Mouse (Mus musculus): ENCODE measurements around the gene Olfr944. TPM values are rescaled to one million over a fixed set of nuclear protein-coding genes. Genes with fewer than 3 reads are reported as not detected.

Gene Olfr944
- not detected in 2 replicates for total RNA-seq (2012; rRNA removed)
- total RNA-seq (2014; rRNA removed) = not detected in 2 replicates
- polyA plus RNA-seq (2012; ENCODE audit: insufficient read length, low read depth) = not detected in 2 replicates

- Histone ChIP-seq H3K27ac (ENCODE audit: insufficient read depth, low read depth) (no peak within 1 kb of the TSS), H3K9me3 (replicated peaks; ENCODE audit: low read length) (no peaks in the 10 kb centered on the region), H3K4me1 (ENCODE audit: control insufficient read depth in 1 of 2, insufficient read depth in 2 of 2) (no peaks in the 10 kb centered on the region), H3K79me2 (replicated peaks; ENCODE audit: control insufficient read depth, extremely low read depth, insufficient read depth, poor library complexity, severe bottlenecking) (no peaks in the 10 kb centered on the region), H3K9ac (ENCODE audit: insufficient read depth, low read depth) (no peak within 1 kb of the TSS), H3K4me3 (replicated peaks in 1 of 3; ENCODE audit: low read depth in 2 of 3, low read length in 2 of 3, poor library complexity in 1 of 3) (no peak within 1 kb of the TSS), H3K27me3 (replicated peaks) (no peaks in the 10 kb centered on the region), H3K4me2 (ENCODE audit: insufficient read depth, low read depth, poor library complexity, severe bottlenecking) (no peak within 1 kb of the TSS), H3K36me3 (replicated peaks in 1 of 2; ENCODE audit: control insufficient read depth in 1 of 2, insufficient read depth in 1 of 2, low read length in 1 of 2) (no peaks in the 10 kb centered on the region)
- TF ChIP-seq KAT2A (IDR thresholded peaks at IDR 0.05; ENCODE audit: insufficient replicate concordance, low read length) (no peak), MAX (IDR thresholded peaks at IDR 0.05; ENCODE audit: low read length) (no peak)
- dilution Hi-C loops (cut with MboI; ENCODE audit: extremely low pct_ligation_motif_present, extremely low pct_unique_long_range_greater_than_20kb, low sequenced_read_pairs) = no loop called here
- no peak for DNase-seq (ENCODE audit: extremely low read depth)
- in situ Hi-C loops (cut with MboI; ENCODE audit: low pct_ligation_motif_present, low pct_unique_long_range_greater_than_20kb, low sequenced_read_pairs) = no loop called here
Measured at GRCm38 (mm10) chr9:39201620-39202019, at the start of gene Olfr944. Gene Olfr944, plus strand, starts transcription at chr9:39201920.

- Histone ChIP-seq H3K36me3 (replicated peaks in 1 of 2; ENCODE audit: control insufficient read depth in 1 of 2, insufficient read depth in 1 of 2, low read length in 1 of 2) (no peaks in the 10 kb centered on the region), H3K4me1 (ENCODE audit: control insufficient read depth in 1 of 2, insufficient read depth in 2 of 2) (no peaks in the 10 kb centered on the region), H3K79me2 (replicated peaks; ENCODE audit: control insufficient read depth, extremely low read depth, insufficient read depth, poor library complexity, severe bottlenecking) (no peaks in the 10 kb centered on the region), H3K4me2 (ENCODE audit: insufficient read depth, low read depth, poor library complexity, severe bottlenecking) (no peak overlapping the region), H3K9ac (ENCODE audit: insufficient read depth, low read depth) (no peak overlapping the region), H3K9me3 (replicated peaks; ENCODE audit: low read length) (no peaks in the 10 kb centered on the region), H3K27me3 (replicated peaks) (no peaks in the 10 kb centered on the region), H3K27ac (ENCODE audit: insufficient read depth, low read depth) (no peak overlapping the region), H3K4me3 (replicated peaks in 1 of 3; ENCODE audit: low read depth in 2 of 3, low read length in 2 of 3, poor library complexity in 1 of 3) (no peak overlapping the region)
- DNase-seq (ENCODE audit: extremely low read depth) = no peak
- no peak for TF ChIP-seq TCF12 (IDR thresholded peaks at IDR 0.05; ENCODE audit: low read depth, low read length)
- TF ChIP-seq GABPA (IDR thresholded peaks at IDR 0.05; ENCODE audit: insufficient replicate concordance, low read depth, low read length) = no peak
- no peak for TF ChIP-seq MAZ (IDR thresholded peaks at IDR 0.05; ENCODE audit: low read depth, low read length)
- no peak for TF ChIP-seq IRF4 (IDR thresholded peaks at IDR 0.05; ENCODE audit: low read depth, low read length)
- no peak for TF ChIP-seq EP300 (IDR thresholded peaks at IDR 0.05; ENCODE audit: low read length)
- TF ChIP-seq TBP (conservative IDR thresholded peaks at IDR 0.05; ENCODE audit: low read depth, low read length) = no peak
- TF ChIP-seq JUND (conservative IDR thresholded peaks at IDR 0.05; ENCODE audit: low read depth, low read length) = no peak
- TF ChIP-seq NELFE (IDR thresholded peaks at IDR 0.05; ENCODE audit: low read depth, low read length) = no peak
- TF ChIP-seq E2F4 (IDR thresholded peaks at IDR 0.05; ENCODE audit: insufficient replicate concordance, low read depth, low read length) = no peak
- TF ChIP-seq USF2 (conservative IDR thresholded peaks at IDR 0.05; ENCODE audit: low read depth, low read length) = no peak
- TF ChIP-seq ZC3H11A (IDR thresholded peaks at IDR 0.05; ENCODE audit: low read depth, low read length) = no peak
- TF ChIP-seq JUN (IDR thresholded peaks at IDR 0.05; ENCODE audit: insufficient read depth, low read depth, low read length) = no peak
- TF ChIP-seq RAD21 (IDR thresholded peaks at IDR 0.05; ENCODE audit: low read depth, low read length) = no peak
- in situ Hi-C loops (cut with MboI; ENCODE audit: low pct_ligation_motif_present, low pct_unique_long_range_greater_than_20kb, low sequenced_read_pairs) (no loop called here), dilution Hi-C loops (cut with MboI; ENCODE audit: extremely low pct_ligation_motif_present, extremely low pct_unique_long_range_greater_than_20kb, low sequenced_read_pairs) (no loop called here)
Measured at GRCm38 (mm10) chr9:39152401-39152800, 49.3 kb upstream of the Olfr944 start.
